Mouse (Mus musculus) adrenal gland, adult (tissue): ENCODE results near the gene Snip1.

ENCODE experiments used
- DNase-seq, 2 experiments: peaks; one replicate each; pipeline ENCODE4 v3.0.0; 2022 to 2023; ENCODE audit warnings: low spot score in 1 of 2; ENCODE audit not compliant: inconsistent age in 2 of 2

The Snip1 gene

GRCm38 (mm10) chr4:125066490-125067370 is at the start of gene Snip1:
Gene Snip1, plus strand, starts transcription at chr4:125066672.
- DNase-seq: peak; percentile 95 to 98

- peak; percentile 74 to 90 for DNase-seq
Measured at GRCm38 (mm10) chr4:125017431-125017830, 49.0 kb upstream of the Snip1 start.

- peak in 1 of 2 experiments; percentile 46 for DNase-seq
Measured at GRCm38 (mm10) chr4:125020780-125021538, 45.5 kb upstream of the Snip1 start.

- peak; percentile 95 to 97 for DNase-seq
Measured at GRCm38 (mm10) chr4:125029891-125030614, 36.4 kb upstream of the Snip1 start.

GRCm38 (mm10) chr4:125034341-125034740 is 32.1 kb upstream of the Snip1 start:
- DNase-seq: peak in 1 of 2 experiments; percentile 48

GRCm38 (mm10) chr4:125044454-125044853 is 22.0 kb upstream of the Snip1 start:
- no peak for DNase-seq

- no peak for DNase-seq
Measured at GRCm38 (mm10) chr4:125055385-125055784, 11.1 kb upstream of the Snip1 start.

- no peak for DNase-seq
Measured at GRCm38 (mm10) chr4:125056476-125056875, 10.0 kb upstream of the Snip1 start.

GRCm38 (mm10) chr4:125057273-125057672 is 9.2 kb upstream of the Snip1 start:
- DNase-seq: no peak

- no peak for DNase-seq
Measured at GRCm38 (mm10) chr4:125058033-125058432, 8.4 kb upstream of the Snip1 start.

GRCm38 (mm10) chr4:125059025-125059424 is 7.4 kb upstream of the Snip1 start:
- DNase-seq: peak; percentile 55 to 84

- DNase-seq: no peak
Measured at GRCm38 (mm10) chr4:125063829-125064228, 2.6 kb upstream of the Snip1 start.

GRCm38 (mm10) chr4:125065517-125066307 is 760 bp upstream of the Snip1 start, which contains the start of gene Dnali1:
Gene Dnali1, minus strand, starts transcription at chr4:125065703.
- DNase-seq: peak; percentile 71 to 87

GRCm38 (mm10) chr4:125077700-125078099 is 11.2 kb downstream of the Snip1 start:
- DNase-seq: no peak

- no peak for DNase-seq
Measured at GRCm38 (mm10) chr4:125078698-125079097, 12.2 kb downstream of the Snip1 start.

GRCm38 (mm10) chr4:125084403-125085345 is 18.2 kb downstream of the Snip1 start, which contains the start of gene Meaf6:
Gene Meaf6, plus strand, starts transcription at chr4:125085134.
- peak; percentile 94 to 97 for DNase-seq

- no peak for DNase-seq
Measured at GRCm38 (mm10) chr4:125085346-125085841, 18.9 kb downstream of the Snip1 start.

- DNase-seq: peak; percentile 37 to 44
Measured at GRCm38 (mm10) chr4:125093031-125093430, 26.6 kb downstream of the Snip1 start.

- DNase-seq: peak; percentile 55 to 84
Measured at GRCm38 (mm10) chr4:125096066-125096465, 29.6 kb downstream of the Snip1 start.
